Mouse (Mus musculus) WW6 (cell line): ENCODE results near the gene Cib4.

Experiments
- DNase-seq: peaks from one replicate; pipeline ENCODE4 v3.0.0-alpha.2; 2013; ENCODE audit warnings: low read depth, low spot score

Cib4 gene

GRCm38 (mm10) chr5:30442196-30442595 is 103.4 kb downstream of the Cib4 start:
- no peak for DNase-seq

- no peak for DNase-seq
Measured at GRCm38 (mm10) chr5:30440308-30440906, 105.2 kb downstream of the Cib4 start.

GRCm38 (mm10) chr5:30438931-30439330 is 106.7 kb downstream of the Cib4 start:
- no peak for DNase-seq
